Mouse (Mus musculus) hindbrain, embryonic 12.5 days (tissue): ENCODE results near the gene Alg14. TPM values are rescaled to one million over a fixed set of nuclear protein-coding genes. Genes with fewer than 3 reads are reported as not detected.

Experiments
- ATAC-seq: fragments of 200-750 bp; cut with Nextera tagmentation; 2 replicates; pipeline ENCODE4 v1.8.0; 2017; ENCODE audit warnings: moderate TSS enrichment; ENCODE audit not compliant: low FRiP score
- H3K27ac ChIP-seq: fragments of 300-500 bp; sonication (generic); 2 replicates; pipeline ENCODE4 v1.5.1; 2016; ENCODE audit warnings: mild to moderate bottlenecking
- H3K27me3 ChIP-seq: fragments of 300-500 bp; sonication (generic); 2 replicates; pipeline ENCODE4 v1.6.1; 2016; ENCODE audit warnings: mild to moderate bottlenecking
- H3K36me3 ChIP-seq: fragments of 300-500 bp; sonication (generic); 2 replicates; pipeline ENCODE4 v1.6.1; 2016; ENCODE audit warnings: mild to moderate bottlenecking
- H3K4me1 ChIP-seq: fragments of 300-500 bp; sonication (generic); 2 replicates; pipeline ENCODE4 v1.6.1; 2016
- H3K4me2 ChIP-seq: fragments of 300-500 bp; sonication (generic); replicated peaks from 2 replicates; pipeline ENCODE4 v1.6.1; 2016; ENCODE audit warnings: mild to moderate bottlenecking
- H3K4me3 ChIP-seq: fragments of 300-500 bp; sonication (generic); 2 replicates; pipeline ENCODE4 v1.5.1; 2016; ENCODE audit warnings: mild to moderate bottlenecking
- H3K9ac ChIP-seq: fragments of 300-500 bp; sonication (generic); 2 replicates; pipeline ENCODE4 v1.6.1; 2016; ENCODE audit warnings: mild to moderate bottlenecking, moderate library complexity
- H3K9me3 ChIP-seq: fragments of 300-500 bp; sonication (generic); replicated peaks from 2 replicates; pipeline ENCODE4 v1.6.1; 2016; ENCODE audit warnings: mild to moderate bottlenecking
- WGBS: fragments of 180-500 bp; shearing (Covaris S2); methylation state at CpG from one replicate; pipeline ENCODE4 v1.1.7; 2016; 5-methylcytosine and 5-hydroxymethylcytosine counted together
- polyA plus RNA-seq: library from polyadenylated mRNA; unstranded; fragments of >200 nt; fragmentation: Nextera tagmentation; extraction: Ambion mirVana; gene quantifications from 2 replicates; pipeline ENCODE4 v1.2.1, GENCODE M21; 2016

Gene Alg14
- polyA plus RNA-seq, 1 experiment from 2014 or later: 38.5 TPM

GRCm38 (mm10) chr3:121315498-121315897 is 23.9 kb downstream of the Alg14 start:
- H3K27me3 ChIP-seq: no peaks in the 10 kb centered on the region
- H3K4me3 ChIP-seq: no peak overlapping the region
- 98% methylated on average over 7 of the region's 7 CpGs for WGBS
- H3K9ac ChIP-seq: no peak overlapping the region
- no peak for ATAC-seq
- no peak overlapping the region for H3K27ac ChIP-seq
- 0 out of 2 replicates have a peak, but pooled peaks cover 3% of the 10 kb centered on the region for H3K9me3 ChIP-seq
- no peak overlapping the region for H3K4me2 ChIP-seq
- H3K4me1 ChIP-seq: peaks cover 8% of the 10 kb centered on the region; the same call in 1 of the 2 replicates
- H3K36me3 ChIP-seq: 0 out of 2 replicates have a peak, but pooled peaks cover 9% of the 10 kb centered on the region

GRCm38 (mm10) chr3:121319906-121320305 is 28.3 kb downstream of the Alg14 start:
- no peak for ATAC-seq
- H3K4me3 ChIP-seq: no peak overlapping the region
- H3K9me3 ChIP-seq: 0 out of 2 replicates have a peak, but pooled peaks cover 3% of the 10 kb centered on the region
- H3K4me2 ChIP-seq: no peak overlapping the region
- H3K27me3 ChIP-seq: no peaks in the 10 kb centered on the region
- H3K9ac ChIP-seq: no peak overlapping the region
- WGBS: 93% methylated on average over 6 of the region's 6 CpGs
- no peak overlapping the region for H3K27ac ChIP-seq
- H3K36me3 ChIP-seq: peaks cover 14% of the 10 kb centered on the region; the same call in 1 of the 2 replicates
- no peaks in the 10 kb centered on the region for H3K4me1 ChIP-seq

GRCm38 (mm10) chr3:121320896-121321295 is 29.3 kb downstream of the Alg14 start:
- H3K27ac ChIP-seq: no peak overlapping the region
- no peak overlapping the region for H3K4me2 ChIP-seq
- H3K4me1 ChIP-seq: no peaks in the 10 kb centered on the region
- H3K9me3 ChIP-seq: 0 out of 2 replicates have a peak, but pooled peaks cover 3% of the 10 kb centered on the region
- peaks cover 8% of the 10 kb centered on the region; the same call in 1 of the 2 replicates for H3K36me3 ChIP-seq
- no peak for ATAC-seq
- H3K9ac ChIP-seq: no peak overlapping the region
- no peak overlapping the region for H3K4me3 ChIP-seq
- H3K27me3 ChIP-seq: no peaks in the 10 kb centered on the region
- WGBS: 67% methylated on average over 1 of the region's 1 CpGs

GRCm38 (mm10) chr3:121323371-121323770 is 31.8 kb downstream of the Alg14 start:
- no peak overlapping the region for H3K27ac ChIP-seq
- no peaks in the 10 kb centered on the region for H3K9me3 ChIP-seq
- peaks cover 5% of the 10 kb centered on the region; the same call in 1 of the 2 replicates for H3K36me3 ChIP-seq
- H3K4me1 ChIP-seq: no peaks in the 10 kb centered on the region
- ATAC-seq: no peak
- H3K4me3 ChIP-seq: no peak overlapping the region
- H3K27me3 ChIP-seq: no peaks in the 10 kb centered on the region
- no peak overlapping the region for H3K4me2 ChIP-seq
- WGBS: 97% methylated on average over 15 of the region's 15 CpGs
- H3K9ac ChIP-seq: no peak overlapping the region

GRCm38 (mm10) chr3:121327406-121327805 is 35.8 kb downstream of the Alg14 start:
- Histone ChIP-seq H3K4me3 (no peak overlapping the region), H3K27me3 (no peaks in the 10 kb centered on the region), H3K9me3 (no peaks in the 10 kb centered on the region), H3K36me3 (no peaks in the 10 kb centered on the region), H3K9ac (no peak overlapping the region), H3K4me1 (no peaks in the 10 kb centered on the region), H3K27ac (no peak overlapping the region), H3K4me2 (no peak overlapping the region)
- 84% methylated on average over 5 of the region's 5 CpGs for WGBS
- ATAC-seq: no peak

- no peaks in the 10 kb centered on the region for H3K9me3 ChIP-seq
- H3K36me3 ChIP-seq: no peaks in the 10 kb centered on the region
- no peak overlapping the region for H3K9ac ChIP-seq
- H3K4me3 ChIP-seq: no peak overlapping the region
- no peak for ATAC-seq
- H3K4me1 ChIP-seq: no peaks in the 10 kb centered on the region
- no peak overlapping the region for H3K27ac ChIP-seq
- no peaks in the 10 kb centered on the region for H3K27me3 ChIP-seq
- WGBS: 78% methylated on average over 10 of the region's 10 CpGs
- no peak overlapping the region for H3K4me2 ChIP-seq
Observed at GRCm38 (mm10) chr3:121329647-121330046, 38.1 kb downstream of the Alg14 start.

- no peak overlapping the region for H3K4me2 ChIP-seq
- 79% methylated on average over 7 of the region's 7 CpGs for WGBS
- ATAC-seq: no peak
- no peaks in the 10 kb centered on the region for H3K36me3 ChIP-seq
- no peak overlapping the region for H3K9ac ChIP-seq
- no peak overlapping the region for H3K4me3 ChIP-seq
- H3K4me1 ChIP-seq: no peaks in the 10 kb centered on the region
- no peaks in the 10 kb centered on the region for H3K9me3 ChIP-seq
- H3K27ac ChIP-seq: no peak overlapping the region
- H3K27me3 ChIP-seq: no peaks in the 10 kb centered on the region
Observed at GRCm38 (mm10) chr3:121330244-121330646, 38.7 kb downstream of the Alg14 start.

- peaks cover 11% of the 10 kb centered on the region for H3K4me1 ChIP-seq
Observed at GRCm38 (mm10) chr3:121336234-121336890, 44.8 kb downstream of the Alg14 start.

GRCm38 (mm10) chr3:121338687-121339086 is 47.1 kb downstream of the Alg14 start:
- no peak overlapping the region for H3K4me3 ChIP-seq
- ATAC-seq: no peak
- WGBS: 43% methylated on average over 2 of the region's 2 CpGs
- H3K36me3 ChIP-seq: no peaks in the 10 kb centered on the region
- no peaks in the 10 kb centered on the region for H3K9me3 ChIP-seq
- H3K9ac ChIP-seq: no peak overlapping the region
- H3K4me2 ChIP-seq: no peak overlapping the region
- peaks cover 11% of the 10 kb centered on the region for H3K4me1 ChIP-seq
- H3K27me3 ChIP-seq: no peaks in the 10 kb centered on the region
- H3K27ac ChIP-seq: no peak overlapping the region

More at GRCm38 (mm10) chr3:121336234-121336890, 44.8 kb downstream of the Alg14 start:
- no peaks in the 10 kb centered on the region for H3K27me3 ChIP-seq
- no peak overlapping the region for H3K4me2 ChIP-seq
- H3K9ac ChIP-seq: no peak overlapping the region
- WGBS: 87% methylated on average over 6 of the region's 6 CpGs
- H3K27ac ChIP-seq: no peak overlapping the region
- H3K4me3 ChIP-seq: no peak overlapping the region
- H3K9me3 ChIP-seq: no peaks in the 10 kb centered on the region
- H3K36me3 ChIP-seq: no peaks in the 10 kb centered on the region
- ATAC-seq: no peak

GRCm38 (mm10) chr3:121340321-121340761 is 48.8 kb downstream of the Alg14 start:
- Histone ChIP-seq H3K4me1 (peaks cover 26% of the 10 kb centered on the region), H3K27ac (no peak overlapping the region), H3K9ac (no peak overlapping the region)

GRCm38 (mm10) chr3:121343224-121343623 is 51.7 kb downstream of the Alg14 start:
- Histone ChIP-seq H3K4me1 (peaks cover 23% of the 10 kb centered on the region), H3K9ac (no peak overlapping the region), H3K27ac (peak overlapping the region; percentile 48; the same call in 1 of the 2 replicates), H3K27me3 (no peaks in the 10 kb centered on the region; the same call in 1 of the 2 replicates), H3K36me3 (no peaks in the 10 kb centered on the region), H3K4me2 (no peak overlapping the region), H3K4me3 (no peak overlapping the region), H3K9me3 (no peaks in the 10 kb centered on the region)
- ATAC-seq: no peak
- 90% methylated on average over 7 of the region's 7 CpGs for WGBS

More at GRCm38 (mm10) chr3:121340321-121340761, 48.8 kb downstream of the Alg14 start:
- no peak overlapping the region for H3K4me2 ChIP-seq
- H3K4me3 ChIP-seq: no peak overlapping the region
- WGBS: 63% methylated on average over 7 of the region's 7 CpGs
- H3K9me3 ChIP-seq: no peaks in the 10 kb centered on the region
- no peaks in the 10 kb centered on the region for H3K36me3 ChIP-seq
- ATAC-seq: no peak
- no peaks in the 10 kb centered on the region for H3K27me3 ChIP-seq

- Histone ChIP-seq H3K9ac (no peak overlapping the region), H3K27ac (peak overlapping the region; percentile 67), H3K27me3 (no peaks in the 10 kb centered on the region; the same call in 1 of the 2 replicates), H3K4me2 (no peak overlapping the region), H3K36me3 (no peaks in the 10 kb centered on the region), H3K4me1 (peaks cover 32% of the 10 kb centered on the region), H3K9me3 (no peaks in the 10 kb centered on the region), H3K4me3 (no peak overlapping the region)
- ATAC-seq: no peak
- WGBS: 36% methylated on average over 8 of the region's 8 CpGs
Observed at GRCm38 (mm10) chr3:121344056-121344945, 52.7 kb downstream of the Alg14 start.
